Comparison of ENCODE assay signal across 9 mouse cellular contexts in genomic region chr5:111877165-111877793, GRCm38 (mm10).
DNase-seq lines count a peak whose midpoint lies in the region; ATAC-seq and TF ChIP-seq lines count a peak whose summit lies in the region.
"Had no signal": no experiment of that assay in that cellular context is flagged by ENCODE, and none has a peak within 500 bp of the region (broad histone marks: within the 10 kb centered on the region; RNA-seq: fewer than 3 reads in every experiment).

No protein-coding gene starts in this region.

- H3K4me3 ChIP-seq in intestine, embryonic 14.5 days (ENCODE audit: low read depth, low read length): no peak overlapping the region
- no peak overlapping the region for H3K4me3 ChIP-seq in intestine, postnatal 0 days (ENCODE audit: low read depth, low read length)
- H3K4me3 ChIP-seq in heart, embryonic 15.5 days: no peak overlapping the region
- H3K4me3 ChIP-seq in midbrain, embryonic 12.5 days: no peak overlapping the region

- ATAC-seq in intestine, embryonic 14.5 days (replicated peaks; ENCODE audit: low FRiP score, low TSS enrichment, low read depth): peak; percentile 69
- ATAC-seq in intestine, postnatal 0 days: no peak
- 0 out of 2 replicates have a peak, but pooled peaks have one; percentile 13 for ATAC-seq in heart, embryonic 15.5 days (replicated peaks; ENCODE audit: insufficient number of reproducible peaks, insufficient read depth, low FRiP score, low read depth)
- peak; percentile 64 for ATAC-seq in midbrain, embryonic 12.5 days (ENCODE audit: low FRiP score, low read depth)
- ATAC-seq in cerebellum, adult (ENCODE audit: insufficient number of reproducible peaks, low FRiP score, low TSS enrichment): no peak

- H3K27me3 ChIP-seq in intestine, embryonic 14.5 days (replicated peaks; ENCODE audit: control insufficient read depth, insufficient read depth, low read length): no peaks in the 10 kb centered on the region
- no peaks in the 10 kb centered on the region for H3K27me3 ChIP-seq in intestine, postnatal 0 days (replicated peaks; ENCODE audit: control insufficient read depth, insufficient read depth, low read length)
- no peaks in the 10 kb centered on the region for H3K27me3 ChIP-seq in heart, embryonic 15.5 days
- peaks cover 3% of the 10 kb centered on the region; the same call in 1 of the 2 replicates for H3K27me3 ChIP-seq in midbrain, embryonic 12.5 days
- H3K27me3 ChIP-seq: CH12.LX had no signal

- no peak overlapping the region for H3K9ac ChIP-seq in intestine, embryonic 14.5 days (ENCODE audit: low read length)
- no peak overlapping the region for H3K9ac ChIP-seq in intestine, postnatal 0 days (ENCODE audit: low read depth, low read length)
- H3K9ac ChIP-seq in heart, embryonic 15.5 days: no peak overlapping the region
- H3K9ac ChIP-seq in midbrain, embryonic 12.5 days (replicated peaks): no peak overlapping the region

- TF ChIP-seq CTCF in intestine, postnatal 0 days (IDR thresholded peaks at IDR 0.05; ENCODE audit: low read depth): no peak

- peak; percentile 67 for DNase-seq in intestine, embryonic 14.5 days (ENCODE audit: low spot score)
- DNase-seq in embryo, embryonic 11 days: peak; percentile 83
- no peak for DNase-seq in right cerebral cortex, postnatal 36 days (ENCODE audit: low spot score in 2 of 2)
- DNase-seq in cerebellum, adult 9-10 months: no peak

- 2% methylated on average over 8 of the region's 8 CpGs for WGBS in intestine, embryonic 14.5 days
- WGBS in intestine, postnatal 0 days: 7% methylated on average over 8 of the region's 8 CpGs
- 4% methylated on average over 8 of the region's 8 CpGs for WGBS in heart, embryonic 15.5 days
- 3% methylated on average over 8 of the region's 8 CpGs for WGBS in midbrain, embryonic 12.5 days

- H3K36me3 ChIP-seq in intestine, embryonic 14.5 days (ENCODE audit: control insufficient read depth, insufficient read depth, low read length): no peaks in the 10 kb centered on the region
- H3K36me3 ChIP-seq in intestine, postnatal 0 days (ENCODE audit: control insufficient read depth, insufficient read depth): no peaks in the 10 kb centered on the region
- no peaks in the 10 kb centered on the region for H3K36me3 ChIP-seq in heart, embryonic 15.5 days
- no peaks in the 10 kb centered on the region for H3K36me3 ChIP-seq in midbrain, embryonic 12.5 days

- H3K4me2 ChIP-seq in intestine, embryonic 14.5 days (ENCODE audit: low read length): 0 out of 2 replicates have a peak overlapping the region, but pooled peaks have one; percentile 18
- H3K4me2 ChIP-seq in intestine, postnatal 0 days (replicated peaks; ENCODE audit: low read depth): no peak overlapping the region
- H3K4me2 ChIP-seq in heart, embryonic 15.5 days: no peak overlapping the region
- H3K4me2 ChIP-seq in midbrain, embryonic 12.5 days (replicated peaks): 0 out of 2 replicates have a peak overlapping the region, but pooled peaks have one; percentile 2

- H3K4me1 ChIP-seq in intestine, embryonic 14.5 days (replicated peaks; ENCODE audit: control insufficient read depth, insufficient read depth, low read length): peaks cover 14% of the 10 kb centered on the region
- no peaks in the 10 kb centered on the region for H3K4me1 ChIP-seq in intestine, postnatal 0 days (replicated peaks; ENCODE audit: control insufficient read depth, insufficient read depth, low read length)
- peaks cover 12% of the 10 kb centered on the region for H3K4me1 ChIP-seq in heart, embryonic 15.5 days (replicated peaks)
- H3K4me1 ChIP-seq in midbrain, embryonic 12.5 days: peaks cover 14% of the 10 kb centered on the region

- H3K9me3 ChIP-seq in intestine, embryonic 14.5 days (ENCODE audit: control insufficient read depth, low read length): peaks cover 5% of the 10 kb centered on the region
- H3K9me3 ChIP-seq in intestine, postnatal 0 days (ENCODE audit: control insufficient read depth): no peaks in the 10 kb centered on the region
- H3K9me3 ChIP-seq in heart, embryonic 15.5 days (replicated peaks): 0 out of 2 replicates have a peak, but pooled peaks cover 4% of the 10 kb centered on the region
- peaks cover 12% of the 10 kb centered on the region for H3K9me3 ChIP-seq in midbrain, embryonic 12.5 days

- H3K27ac ChIP-seq in intestine, embryonic 14.5 days (ENCODE audit: low read depth): peak overlapping the region; percentile 75
- H3K27ac ChIP-seq in intestine, postnatal 0 days (ENCODE audit: low read depth, low read length): no peak overlapping the region
- H3K27ac ChIP-seq in heart, embryonic 15.5 days: peak overlapping the region; percentile 52; the same call in 1 of the 2 replicates
- H3K27ac ChIP-seq in midbrain, embryonic 12.5 days (replicated peaks): peak overlapping the region; percentile 43; the same call in 1 of the 2 replicates

Comparison
In these comparisons a context has a peak if more than half of its experiments do, and no peak if none do; other contexts are left out.
1. ATAC-seq: peak in intestine, embryonic 14.5 days (single experiment), heart, embryonic 15.5 days (single experiment) and midbrain, embryonic 12.5 days (single experiment); none in intestine, postnatal 0 days (single experiment) and cerebellum, adult (single experiment).
2. H3K4me2 ChIP-seq: peak in intestine, embryonic 14.5 days (single experiment) and midbrain, embryonic 12.5 days (single experiment); none in intestine, postnatal 0 days (single experiment) and heart, embryonic 15.5 days (single experiment).
3. DNase-seq: peak in intestine, embryonic 14.5 days (single experiment) and embryo, embryonic 11 days (single experiment); none in right cerebral cortex, postnatal 36 days (0 of 2) and cerebellum, adult 9-10 months (single experiment).